Mouse (Mus musculus) forebrain, embryonic 14.5 days (tissue): ENCODE measurements around the gene Cbx4. TPM values are rescaled to one million over a fixed set of nuclear protein-coding genes. Genes with fewer than 3 reads are reported as not detected.

Experiments used
- ATAC-seq: fragments of 200-750 bp; cut with Nextera tagmentation; 2 replicates; pipeline ENCODE4 v1.8.0; 2017; ENCODE audit warnings: mild to moderate bottlenecking, moderate library complexity
- DNase-seq: peaks from one replicate; pipeline ENCODE4 v3.0.0-alpha.2; 2015; ENCODE audit warnings: low spot score
- H3K27ac ChIP-seq: fragments of 300-500 bp; sonication (generic); 2 replicates; pipeline ENCODE4 v1.5.1; 2014; ENCODE audit warnings: low read depth, mild to moderate bottlenecking, control low read depth, low read length, moderate library complexity
- H3K27me3 ChIP-seq: fragments of 300-500 bp; sonication (generic); replicated peaks from 2 replicates; pipeline ENCODE4 v1.6.1; 2014; ENCODE audit warnings: low read length, control low read depth, mixed read lengths; ENCODE audit not compliant: control insufficient read depth, insufficient read depth
- H3K36me3 ChIP-seq: fragments of 300-500 bp; sonication (generic); 2 replicates; pipeline ENCODE4 v1.6.1; 2014; ENCODE audit warnings: low read length, control low read depth; ENCODE audit not compliant: control insufficient read depth, insufficient read depth
- H3K4me1 ChIP-seq: fragments of 300-500 bp; sonication (generic); 2 replicates; pipeline ENCODE4 v1.6.1; 2014; ENCODE audit warnings: antibody characterized with exemption, low read length, control low read depth; ENCODE audit not compliant: control insufficient read depth, insufficient read depth
- H3K4me2 ChIP-seq: fragments of 300-500 bp; sonication (generic); 2 replicates; pipeline ENCODE4 v1.6.1; 2014; ENCODE audit warnings: mild to moderate bottlenecking, control low read depth, low read length
- H3K4me3 ChIP-seq: fragments of 300-500 bp; sonication (generic); 2 replicates; pipeline ENCODE4 v1.5.1; 2014; ENCODE audit warnings: low read depth, low read length, control low read depth
- H3K9ac ChIP-seq: fragments of 300-500 bp; sonication (generic); 2 replicates; pipeline ENCODE4 v1.6.1; 2014; ENCODE audit warnings: mild to moderate bottlenecking, low read length, control low read depth, moderate library complexity
- H3K9me3 ChIP-seq: fragments of 300-500 bp; sonication (generic); replicated peaks from 2 replicates; pipeline ENCODE4 v1.6.1; 2016; ENCODE audit warnings: low read length, control low read depth, mixed read lengths; ENCODE audit not compliant: control insufficient read depth
- WGBS: fragments of 180-500 bp; shearing (Covaris S2); extraction: QIAGEN DNeasy Blood & Tissue Kit; methylation state at CpG from one replicate; pipeline ENCODE4 v1.1.7; 2014; 5-methylcytosine and 5-hydroxymethylcytosine counted together
- polyA plus RNA-seq: library from polyadenylated mRNA; unstranded; fragments of >200 nt; fragmentation: Nextera tagmentation; extraction: Ambion mirVana; gene quantifications from 2 replicates; pipeline ENCODE4 v1.2.1, GENCODE M21; 2014

The Cbx4 gene
- polyA plus RNA-seq, 1 experiment from 2014 or later = 9.3 TPM

DNA sequence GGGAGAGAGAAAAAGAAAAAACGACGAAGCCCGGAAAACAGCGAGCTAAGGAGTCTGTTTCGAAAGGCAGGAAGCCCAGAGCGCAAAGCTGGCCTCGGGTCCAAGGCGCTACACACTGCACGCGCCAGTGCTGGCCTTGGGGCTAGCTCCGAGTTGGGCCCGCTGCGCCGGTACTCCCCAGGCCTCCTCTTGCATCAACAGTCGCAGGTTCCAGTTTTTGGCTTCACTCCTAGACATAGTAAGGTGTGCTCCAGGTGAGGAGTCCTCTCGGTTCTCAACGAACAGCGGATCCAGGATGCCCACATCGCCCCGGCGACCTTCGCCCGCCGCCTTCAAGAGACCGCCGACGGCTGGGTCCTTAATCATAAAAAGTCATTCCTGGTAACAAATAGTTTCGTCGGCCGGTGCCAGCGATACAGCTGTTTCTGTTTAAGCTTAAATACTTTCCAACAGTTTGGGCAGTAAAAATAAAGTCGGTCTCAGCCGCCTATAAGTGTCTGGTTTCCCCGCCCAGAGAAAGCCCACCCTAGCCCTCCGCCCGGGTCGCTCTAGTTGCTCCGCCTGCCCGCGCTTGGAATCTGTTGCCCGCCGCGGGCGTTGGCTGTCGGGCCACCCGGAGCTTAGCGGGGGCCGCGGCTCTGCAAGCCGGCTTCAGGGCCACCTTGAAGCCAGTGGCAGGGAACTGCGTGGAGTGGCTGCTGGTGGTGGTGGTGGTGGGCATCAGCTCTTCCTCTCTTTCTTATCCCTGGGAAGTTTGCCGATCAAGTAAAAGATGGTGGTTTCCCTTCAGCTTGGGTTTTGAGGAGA is 43.4 kb downstream of the Cbx4 start:
- H3K27me3 ChIP-seq = peaks cover 69% of the 10 kb centered on the region
- H3K4me3 ChIP-seq = no peak overlapping the region
- WGBS = under 1% methylated on average over 52 of the region's 52 CpGs
- DNase-seq = no peak
- no peak overlapping the region for H3K27ac ChIP-seq
- no peaks in the 10 kb centered on the region for H3K9me3 ChIP-seq
- no peak for ATAC-seq
- H3K4me1 ChIP-seq = peaks cover 37% of the 10 kb centered on the region
- no peak overlapping the region for H3K9ac ChIP-seq
- peaks cover 8% of the 10 kb centered on the region for H3K36me3 ChIP-seq
- peak overlapping the region; percentile 94 for H3K4me2 ChIP-seq

DNA sequence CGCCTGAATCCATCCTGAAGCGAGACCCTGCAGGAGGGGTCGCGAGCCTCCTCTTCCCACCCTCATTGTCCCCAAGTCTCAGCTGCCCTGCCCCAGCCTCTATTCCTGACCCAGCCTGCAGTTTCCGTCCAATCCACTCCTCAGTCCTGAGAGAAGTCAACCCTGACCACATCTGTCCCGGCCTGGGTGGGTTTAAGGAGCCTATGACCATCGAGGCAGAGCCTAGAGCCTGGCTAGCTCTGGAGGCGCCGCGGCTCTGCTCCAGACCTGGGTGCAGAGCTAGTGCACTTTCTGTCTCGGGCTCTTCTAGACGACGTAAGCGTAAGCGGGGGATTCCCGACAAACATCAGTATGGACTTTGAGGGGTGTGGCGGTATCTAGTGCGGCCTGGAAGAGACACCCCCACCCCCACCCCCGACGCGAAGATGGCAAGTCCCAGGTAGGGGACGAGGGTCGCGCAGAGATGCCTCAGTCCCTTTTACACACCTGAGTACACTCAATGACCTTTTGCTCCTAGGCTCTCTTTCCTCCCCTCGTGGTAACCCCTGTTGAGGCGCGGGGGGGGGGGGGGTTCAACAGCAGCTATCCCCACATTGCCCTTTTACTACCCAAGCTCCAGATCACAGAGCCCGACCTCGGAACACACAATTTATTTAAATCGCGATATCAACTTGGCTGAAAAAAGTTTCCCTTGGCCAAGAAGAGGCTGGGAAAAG is 44.1 kb downstream of the Cbx4 start:
- H3K4me3 ChIP-seq = peak overlapping the region; percentile 73
- DNase-seq (no peak), ATAC-seq (no peak)
- 1% methylated on average over 28 of the region's 31 CpGs for WGBS
- H3K36me3 ChIP-seq = peaks cover 8% of the 10 kb centered on the region
- peaks cover 40% of the 10 kb centered on the region for H3K4me1 ChIP-seq
- H3K4me2 ChIP-seq = peak overlapping the region; percentile 94
- no peak overlapping the region for H3K27ac ChIP-seq
- H3K9ac ChIP-seq = peak overlapping the region; percentile 75
- H3K27me3 ChIP-seq = peaks cover 68% of the 10 kb centered on the region
- H3K9me3 ChIP-seq = no peaks in the 10 kb centered on the region

- H3K4me2 ChIP-seq = peak overlapping the region; percentile 94
- DNase-seq (peak; percentile 77), ATAC-seq (no peak)
- peaks cover 67% of the 10 kb centered on the region for H3K27me3 ChIP-seq
- peak overlapping the region; percentile 75 for H3K9ac ChIP-seq
- H3K4me1 ChIP-seq = peaks cover 36% of the 10 kb centered on the region
- WGBS = under 1% methylated on average over 31 of the region's 31 CpGs
- H3K4me3 ChIP-seq = peak overlapping the region; percentile 73
- no peaks in the 10 kb centered on the region for H3K9me3 ChIP-seq
- peak overlapping the region; percentile 66 for H3K27ac ChIP-seq
- H3K36me3 ChIP-seq = peaks cover 8% of the 10 kb centered on the region
Measured at GRCm38 (mm10) chr11:119041325-119041716, 44.7 kb downstream of the Cbx4 start.

GRCm38 (mm10) chr11:119040600-119041324 is 45.3 kb downstream of the Cbx4 start, which contains the start of gene Cbx8:
TSS of gene Cbx8 (minus strand) at chr11:119040969.
- Histone ChIP-seq H3K9ac (peak within 1 kb of the TSS; percentile 86), H3K27me3 (peaks cover 67% of the 10 kb centered on the region), H3K36me3 (peaks cover 8% of the 10 kb centered on the region), H3K27ac (peak within 1 kb of the TSS; percentile 91), H3K4me2 (peak within 1 kb of the TSS; percentile 94), H3K9me3 (no peaks in the 10 kb centered on the region), H3K4me3 (peak within 1 kb of the TSS; percentile 73), H3K4me1 (peaks cover 37% of the 10 kb centered on the region)
- under 1% methylated on average over 43 of the region's 63 CpGs for WGBS
- peak; percentile 100 for DNase-seq
- peak; percentile 91 for ATAC-seq

DNA sequence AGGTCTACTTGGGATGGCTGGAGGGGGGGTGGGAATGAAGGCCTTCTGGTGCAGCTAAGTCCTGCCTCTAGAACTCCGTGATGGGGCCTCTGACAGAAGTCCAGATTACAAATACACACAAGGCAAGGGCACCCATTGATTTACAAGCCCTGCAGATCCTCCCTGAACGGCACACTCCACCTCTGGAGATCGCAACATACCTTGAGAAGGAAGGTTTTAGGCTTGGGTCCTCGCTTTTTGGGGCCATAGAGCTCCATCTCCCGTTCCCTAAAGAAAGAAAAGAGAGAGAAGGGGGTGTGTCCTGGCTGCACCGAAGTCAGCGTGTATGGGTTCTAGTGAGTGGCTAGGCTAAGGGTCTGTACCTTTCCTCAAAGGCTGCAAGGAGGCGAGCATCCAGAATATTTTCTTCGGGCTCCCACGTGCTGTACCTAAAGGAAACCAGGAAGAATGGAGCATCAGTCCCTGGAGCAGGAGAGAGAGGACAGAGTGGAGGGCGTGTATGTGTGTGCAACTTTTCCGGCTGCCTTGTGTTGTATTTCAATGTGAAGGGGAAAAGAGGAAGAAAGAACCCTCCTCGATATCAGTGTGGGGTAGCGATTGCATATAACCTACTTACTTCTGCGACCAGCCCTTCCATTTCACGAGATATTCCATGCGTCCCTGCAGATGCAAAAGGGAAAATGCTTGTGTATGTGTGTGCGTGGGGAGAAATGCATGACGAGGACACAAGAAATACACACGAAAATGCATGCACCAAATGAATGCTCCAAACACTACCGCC is 46.1 kb downstream of the Cbx4 start:
- no peaks in the 10 kb centered on the region for H3K9me3 ChIP-seq
- peak overlapping the region; percentile 91; the same call in 1 of the 2 replicates for H3K27ac ChIP-seq
- peak overlapping the region; percentile 86 for H3K9ac ChIP-seq
- H3K4me2 ChIP-seq = peak overlapping the region; percentile 78
- DNase-seq = no peak
- H3K4me1 ChIP-seq = peaks cover 44% of the 10 kb centered on the region
- H3K36me3 ChIP-seq = peaks cover 8% of the 10 kb centered on the region
- no peak for ATAC-seq
- peak overlapping the region; percentile 73 for H3K4me3 ChIP-seq
- peaks cover 67% of the 10 kb centered on the region for H3K27me3 ChIP-seq
- WGBS = 5% methylated on average over 21 of the region's 21 CpGs

DNA sequence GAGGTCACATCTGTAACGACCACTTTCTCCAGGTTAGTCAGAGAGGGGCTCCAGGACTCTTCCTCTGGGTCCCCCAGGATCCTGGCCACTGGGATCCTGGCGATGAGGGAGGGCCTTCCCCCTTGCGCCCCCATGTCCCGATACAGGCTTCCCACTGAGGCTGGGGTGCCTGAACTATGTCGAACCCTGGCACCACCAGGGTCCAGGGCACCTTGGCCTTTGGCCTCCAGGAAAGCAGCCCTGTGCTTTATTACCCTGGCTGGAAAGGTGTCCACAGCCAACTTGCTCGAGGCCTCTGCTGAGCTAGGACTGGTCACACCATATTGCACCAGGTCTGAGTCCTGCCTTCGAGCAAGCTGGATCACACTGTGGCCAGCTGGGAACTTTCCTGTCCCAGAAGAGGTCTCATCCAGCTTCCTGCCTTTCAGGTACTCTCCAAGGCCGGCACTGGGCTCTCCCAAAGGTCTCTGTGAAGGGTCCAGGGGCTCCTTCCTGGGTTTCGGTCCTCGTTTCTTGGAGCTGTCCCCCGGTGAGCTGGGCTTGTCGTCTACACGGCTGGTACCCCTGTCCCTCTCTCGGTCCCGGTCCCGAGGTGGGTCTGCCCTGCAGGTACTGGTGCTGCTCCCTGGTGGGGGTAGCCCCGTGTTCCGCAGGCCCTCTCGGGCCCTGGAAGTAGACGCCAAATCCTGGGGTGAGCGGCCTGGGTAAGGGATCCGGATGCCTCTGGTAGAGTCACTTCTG is 47.1 kb downstream of the Cbx4 start:
- Histone ChIP-seq H3K4me2 (peak overlapping the region; percentile 78), H3K9ac (no peak overlapping the region), H3K4me3 (no peak overlapping the region), H3K36me3 (peaks cover 8% of the 10 kb centered on the region), H3K4me1 (peaks cover 44% of the 10 kb centered on the region), H3K27me3 (peaks cover 66% of the 10 kb centered on the region), H3K27ac (no peak overlapping the region), H3K9me3 (no peaks in the 10 kb centered on the region)
- WGBS = 31% methylated on average over 22 of the region's 22 CpGs
- no peak for ATAC-seq
- DNase-seq = no peak

- H3K27me3 ChIP-seq = peaks cover 56% of the 10 kb centered on the region
- H3K9me3 ChIP-seq = no peaks in the 10 kb centered on the region
- peaks cover 8% of the 10 kb centered on the region for H3K36me3 ChIP-seq
- no peak overlapping the region for H3K27ac ChIP-seq
- DNase-seq = peak; percentile 57
- H3K4me3 ChIP-seq = peak overlapping the region; percentile 38
- no peak for ATAC-seq
- 4% methylated on average over 18 of the region's 18 CpGs for WGBS
- H3K4me2 ChIP-seq = peak overlapping the region; percentile 81
- peaks cover 44% of the 10 kb centered on the region for H3K4me1 ChIP-seq
- peak overlapping the region; percentile 64; the same call in 1 of the 2 replicates for H3K9ac ChIP-seq
Measured at GRCm38 (mm10) chr11:119037780-119038401, 48.1 kb downstream of the Cbx4 start.
